11 mouse cellular contexts compared by ENCODE assay signal in the genomic region with DNA sequence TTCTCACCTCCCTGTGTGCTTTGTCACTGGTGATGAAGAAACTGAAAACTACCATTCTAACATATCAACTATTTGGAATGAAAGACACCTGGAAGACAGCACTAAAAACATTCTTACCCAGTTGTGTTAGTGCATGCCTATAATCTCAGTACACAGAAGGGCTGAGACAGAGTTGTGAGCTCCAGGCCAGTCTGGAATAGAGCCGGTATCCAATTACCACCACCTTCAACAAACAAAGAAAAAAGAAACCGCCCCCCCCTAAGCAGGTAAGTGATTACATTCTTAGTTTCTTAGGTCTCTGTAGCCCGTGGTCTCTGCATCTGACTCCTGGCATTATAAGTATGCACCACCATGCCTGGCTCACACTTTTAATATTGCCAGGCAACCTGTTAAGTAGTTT. TPM values are rescaled to one million over a fixed set of nuclear protein-coding genes. Genes with fewer than 3 reads are reported as not detected.
DNase-seq lines count a peak whose midpoint lies in the region; ATAC-seq lines count a peak whose summit lies in the region.
"Had no signal": no experiment of that assay in that cellular context is flagged by ENCODE, and none has a peak within 500 bp of the region (broad histone marks: within the 10 kb centered on the region; RNA-seq: fewer than 3 reads in every experiment).

No protein-coding gene starts in this region.

- no peaks in the 10 kb centered on the region for H3K9me3 ChIP-seq in lung, embryonic 16.5 days (ENCODE audit: control insufficient read depth, low read length)
- H3K9me3 ChIP-seq in intestine, embryonic 16.5 days (ENCODE audit: control insufficient read depth, low read length), result no peaks in the 10 kb centered on the region
- H3K9me3 ChIP-seq in stomach, embryonic 14.5 days (ENCODE audit: control insufficient read depth, low read depth, low read length), result no peaks in the 10 kb centered on the region
- H3K9me3 ChIP-seq: forebrain, embryonic 15.5 days had no signal

- H3K9ac ChIP-seq in lung, embryonic 16.5 days (ENCODE audit: low read length), result no peak overlapping the region
- no peak overlapping the region for H3K9ac ChIP-seq in intestine, embryonic 16.5 days (ENCODE audit: low read depth, low read length)
- H3K9ac ChIP-seq in stomach, embryonic 14.5 days (replicated peaks; ENCODE audit: low read depth, low read length), result no peak overlapping the region
- H3K9ac ChIP-seq: forebrain, embryonic 15.5 days had no signal

- 10% methylated on average over 3 of the region's 3 CpGs for WGBS in lung, embryonic 16.5 days
- WGBS in intestine, embryonic 16.5 days, result 7% methylated on average over 3 of the region's 3 CpGs
- WGBS in stomach, embryonic 14.5 days, result 7% methylated on average over 3 of the region's 3 CpGs

- H3K27me3 ChIP-seq in lung, embryonic 16.5 days (ENCODE audit: control insufficient read depth, insufficient read depth, low read depth, low read length), result no peaks in the 10 kb centered on the region; the same call in 1 of the 2 replicates
- no peaks in the 10 kb centered on the region for H3K27me3 ChIP-seq in intestine, embryonic 16.5 days (replicated peaks; ENCODE audit: control insufficient read depth, insufficient read depth, low read length)
- H3K27me3 ChIP-seq in stomach, embryonic 14.5 days (ENCODE audit: control insufficient read depth, insufficient read depth, low read length), result no peaks in the 10 kb centered on the region

- peak overlapping the region; percentile 67 for H3K4me2 ChIP-seq in lung, embryonic 16.5 days (ENCODE audit: low read depth, low read length)
- H3K4me2 ChIP-seq in intestine, embryonic 16.5 days (ENCODE audit: low read depth, low read length), result peak overlapping the region; percentile 53; the same call in 1 of the 2 replicates
- H3K4me2 ChIP-seq in stomach, embryonic 14.5 days (replicated peaks; ENCODE audit: low read depth, low read length), result peak overlapping the region; percentile 62; the same call in 1 of the 2 replicates

- H3K4me1 ChIP-seq in lung, embryonic 16.5 days (replicated peaks; ENCODE audit: control insufficient read depth, insufficient read depth, low read length), result peaks cover 14% of the 10 kb centered on the region
- H3K4me1 ChIP-seq in intestine, embryonic 16.5 days (ENCODE audit: control insufficient read depth, insufficient read depth, low read length), result peaks cover 6% of the 10 kb centered on the region; the same call in 1 of the 2 replicates
- peaks cover 6% of the 10 kb centered on the region for H3K4me1 ChIP-seq in stomach, embryonic 14.5 days (ENCODE audit: control insufficient read depth, insufficient read depth, low read length)

- peaks cover 3% of the 10 kb centered on the region; the same call in 1 of the 2 replicates for H3K36me3 ChIP-seq in lung, embryonic 16.5 days (ENCODE audit: control insufficient read depth, insufficient read depth, low read length)
- no peaks in the 10 kb centered on the region for H3K36me3 ChIP-seq in intestine, embryonic 16.5 days (ENCODE audit: control insufficient read depth, insufficient read depth, low read length)
- H3K36me3 ChIP-seq in stomach, embryonic 14.5 days (ENCODE audit: control insufficient read depth, insufficient read depth, low read length), result no peaks in the 10 kb centered on the region
- H3K36me3 ChIP-seq: forebrain, embryonic 15.5 days had no signal

- DNase-seq in heart, adult 11 months, result peak; percentile 69
- no peak for DNase-seq in heart, postnatal 4 days
- DNase-seq in lung, postnatal 14 days, result no peak
- DNase-seq in cerebellum, adult 18-20 months, result no peak
- no peak for DNase-seq in right cerebral cortex, adult 18-20 months
- DNase-seq: cerebellum, adult 9-11 months; kidney, postnatal 10 days had no signal

- peak overlapping the region; percentile 67 for H3K4me3 ChIP-seq in lung, embryonic 16.5 days (ENCODE audit: low read length)
- H3K4me3 ChIP-seq in intestine, embryonic 16.5 days (ENCODE audit: low read length), result peak overlapping the region; percentile 88; the same call in 1 of the 2 replicates
- H3K4me3 ChIP-seq in stomach, embryonic 14.5 days (ENCODE audit: low read depth, low read length), result 0 out of 2 replicates have a peak overlapping the region, but pooled peaks have one; percentile 89

- H3K27ac ChIP-seq in lung, embryonic 16.5 days (ENCODE audit: low read length), result no peak overlapping the region
- H3K27ac ChIP-seq in intestine, embryonic 16.5 days (ENCODE audit: low read length), result no peak overlapping the region
- H3K27ac ChIP-seq in stomach, embryonic 14.5 days (ENCODE audit: low read length), result no peak overlapping the region
- H3K27ac ChIP-seq: forebrain, embryonic 15.5 days had no signal

- no peak for ATAC-seq in lung, embryonic 16.5 days (ENCODE audit: low read depth)
- no peak for ATAC-seq in intestine, embryonic 16.5 days
- ATAC-seq in stomach, embryonic 14.5 days (ENCODE audit: insufficient number of reproducible peaks, insufficient read depth, low FRiP score, low read depth), result no peak

RNA-seq across cellular contexts. Expression of gene Rfk, which starts 1.0 kb away (rescaled TPM):
- 10 to 100 TPM; 48.3 to 57.7 TPM for total RNA-seq in heart, postnatal 4 days (2021)
- polyA plus RNA-seq in lung, embryonic 16.5 days (2015; fragmentation: Nextera tagmentation; extraction: Ambion mirVana), result 65.2 and 71.1 TPM in 2 replicates
- 118 and 135 TPM in 2 replicates for polyA plus RNA-seq in intestine, embryonic 16.5 days (2015; fragmentation: Nextera tagmentation; extraction: Ambion mirVana)
- polyA plus RNA-seq in stomach, embryonic 14.5 days (2014; fragmentation: Nextera tagmentation; extraction: Ambion mirVana), result 68.2 and 68.8 TPM in 2 replicates

RNA-seq across cellular contexts. Expression of gene Gcnt1, which starts 20.2 kb away (rescaled TPM):
- 10 to 100 TPM; 10.2 to 10.8 TPM for total RNA-seq in heart, postnatal 4 days (2021)
- polyA plus RNA-seq in lung, embryonic 16.5 days (2015; fragmentation: Nextera tagmentation; extraction: Ambion mirVana), result 3.7 and 4.0 TPM in 2 replicates
- 3.5 and 3.8 TPM in 2 replicates for polyA plus RNA-seq in intestine, embryonic 16.5 days (2015; fragmentation: Nextera tagmentation; extraction: Ambion mirVana)
- polyA plus RNA-seq in stomach, embryonic 14.5 days (2014; fragmentation: Nextera tagmentation; extraction: Ambion mirVana), result 4.6 and 5.3 TPM in 2 replicates
